Mouse (Mus musculus): ENCODE measurements at regions not wholly inside any gene's neighbourhood (a gene's known extent, or its start where the extent isn't known, plus 50 kb on each side); places are given as distances from the start of the nearest gene placed in this dataset.

- DNase-seq (ENCODE audit: low spot score): no peak
Observed at GRCm38 (mm10) chr8:89324462-89325247, 280.7 kb upstream of the Sall1 start.

- DNase-seq (ENCODE audit: low spot score): no peak
Observed at GRCm38 (mm10) chr8:89317514-89318289, 273.7 kb upstream of the Sall1 start.

- DNase-seq (ENCODE audit: low spot score): no peak
Observed at GRCm38 (mm10) chr8:89316566-89317175, 272.7 kb upstream of the Sall1 start.

GRCm38 (mm10) chr8:89314907-89315306 is 270.9 kb upstream of the Sall1 start:
- no peak for DNase-seq (ENCODE audit: low spot score)

- DNase-seq (ENCODE audit: low spot score): no peak
Observed at GRCm38 (mm10) chr8:89310696-89311214, 266.8 kb upstream of the Sall1 start.

GRCm38 (mm10) chr8:89309591-89309990 is 265.6 kb upstream of the Sall1 start:
- DNase-seq (ENCODE audit: low spot score): no peak

- DNase-seq (ENCODE audit: low spot score): no peak
Observed at GRCm38 (mm10) chr8:89308950-89309349, 265.0 kb upstream of the Sall1 start.

GRCm38 (mm10) chr8:89308532-89308931 is 264.6 kb upstream of the Sall1 start:
- DNase-seq (ENCODE audit: low spot score): no peak

- DNase-seq (ENCODE audit: low spot score): no peak
Observed at GRCm38 (mm10) chr8:89307601-89308000, 263.6 kb upstream of the Sall1 start.

- DNase-seq (ENCODE audit: low spot score): no peak
Observed at GRCm38 (mm10) chr8:89307085-89307484, 263.1 kb upstream of the Sall1 start.

GRCm38 (mm10) chr8:89304116-89304515 is 260.2 kb upstream of the Sall1 start:
- no peak for DNase-seq (ENCODE audit: low spot score)

- no peak for DNase-seq (ENCODE audit: low spot score)
Observed at GRCm38 (mm10) chr8:89303326-89303725, 259.4 kb upstream of the Sall1 start.

- DNase-seq (ENCODE audit: low spot score): no peak
Observed at GRCm38 (mm10) chr8:89299637-89300036, 255.7 kb upstream of the Sall1 start.

GRCm38 (mm10) chr8:89295686-89296085 is 251.7 kb upstream of the Sall1 start:
- DNase-seq (ENCODE audit: low spot score): no peak

GRCm38 (mm10) chr8:89289017-89289416 is 245.1 kb upstream of the Sall1 start:
- no peak for DNase-seq (ENCODE audit: low spot score)

GRCm38 (mm10) chr8:89284871-89285564 is 241.1 kb upstream of the Sall1 start:
- DNase-seq (ENCODE audit: low spot score): no peak

GRCm38 (mm10) chr8:89283105-89284096 is 239.4 kb upstream of the Sall1 start:
- DNase-seq (ENCODE audit: low spot score): no peak

- DNase-seq (ENCODE audit: low spot score): no peak
Observed at GRCm38 (mm10) chr8:89279844-89280243, 235.9 kb upstream of the Sall1 start.

GRCm38 (mm10) chr8:89279142-89279541 is 235.2 kb upstream of the Sall1 start:
- no peak for DNase-seq (ENCODE audit: low spot score)

GRCm38 (mm10) chr8:89273276-89273675 is 229.3 kb upstream of the Sall1 start:
- no peak for DNase-seq (ENCODE audit: low spot score)

- DNase-seq (ENCODE audit: low spot score): no peak
Observed at GRCm38 (mm10) chr8:89272381-89272815, 228.4 kb upstream of the Sall1 start.

Measured in urinary bladder, postnatal 25 days (tissue).